Mouse (Mus musculus): Measurements from ENCODE around the gene Dnal4. TPM values are rescaled to one million over a fixed set of nuclear protein-coding genes. Genes with fewer than 3 reads are reported as not detected.

The Dnal4 gene
- polyA plus RNA-seq, 1 experiment from 2014 or later: 73.3 TPM

DNA sequence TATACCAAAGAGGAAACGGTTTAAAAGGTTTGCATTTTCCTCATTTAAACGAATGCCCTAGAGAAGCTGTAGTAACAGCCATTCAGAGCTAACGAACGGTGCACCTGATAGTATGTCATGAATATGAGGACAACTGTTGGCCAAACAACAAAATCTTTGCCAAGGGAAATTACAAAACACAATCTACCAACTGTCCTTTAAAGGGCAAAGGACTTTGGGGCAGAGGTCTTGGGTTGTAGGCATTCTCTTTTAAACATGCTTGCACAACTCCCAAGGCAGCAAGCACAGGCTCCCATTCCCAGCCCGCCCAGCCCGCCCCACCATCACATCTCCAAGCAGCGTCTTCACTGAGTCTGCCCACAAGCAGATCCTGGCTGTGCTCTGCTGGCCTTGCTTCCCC lies 46.1 kb downstream of the Dnal4 start:
- no peak for ATAC-seq (ENCODE audit: insufficient number of reproducible peaks, low FRiP score, low TSS enrichment, low read depth)
- Histone ChIP-seq H3K27me3 (no peaks in the 10 kb centered on the region), H3K4me2 (replicated peaks) (no peak overlapping the region), H3K4me1 (peaks cover 13% of the 10 kb centered on the region; the same call in 1 of the 2 replicates), H3K27ac (replicated peaks) (no peak overlapping the region), H3K9me3 (replicated peaks) (no peaks in the 10 kb centered on the region), H3K9ac (no peak overlapping the region), H3K36me3 (peaks cover 90% of the 10 kb centered on the region), H3K4me3 (replicated peaks) (no peak overlapping the region)
- WGBS: 84% methylated on average over 7 of the region's 7 CpGs

DNA sequence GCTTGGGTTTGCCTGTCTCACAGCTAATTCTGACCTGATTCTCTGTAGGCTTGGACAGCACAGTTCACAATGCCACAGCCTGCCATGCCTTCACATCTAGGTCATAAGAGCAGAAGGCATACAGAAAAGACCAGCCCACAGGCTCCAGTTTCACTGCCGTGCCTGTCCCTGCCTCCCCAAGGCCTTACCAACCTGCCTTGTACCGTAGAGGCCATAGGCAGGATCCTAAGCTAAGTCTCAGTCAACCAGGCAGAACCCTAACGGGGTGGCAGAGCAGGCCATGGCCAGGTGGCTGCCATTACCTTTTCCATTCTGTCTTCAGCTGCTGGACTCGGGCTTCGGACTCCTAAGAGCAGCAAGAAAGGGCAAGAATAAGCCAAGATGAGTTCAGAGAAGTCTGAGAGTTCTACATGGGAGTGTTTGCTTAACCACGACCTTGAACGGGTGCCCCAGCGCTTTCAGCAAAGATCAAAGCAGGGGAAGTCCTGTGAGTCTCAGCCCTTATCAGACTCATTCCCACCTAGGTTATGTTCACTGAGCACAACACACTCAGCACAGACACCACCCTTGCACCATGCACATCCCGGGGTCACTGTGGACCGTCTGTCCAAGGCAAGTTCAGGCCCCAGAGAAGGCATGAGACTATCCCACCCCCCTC lies 48.8 kb downstream of the Dnal4 start:
- Histone ChIP-seq H3K4me1 (0 out of 2 replicates have a peak, but pooled peaks cover 2% of the 10 kb centered on the region), H3K36me3 (peaks cover 85% of the 10 kb centered on the region), H3K27me3 (no peaks in the 10 kb centered on the region), H3K9me3 (replicated peaks) (no peaks in the 10 kb centered on the region), H3K4me3 (replicated peaks) (no peak overlapping the region), H3K27ac (replicated peaks) (no peak overlapping the region), H3K4me2 (replicated peaks) (no peak overlapping the region), H3K9ac (no peak overlapping the region)
- 91% methylated on average over 10 of the region's 10 CpGs for WGBS
- no peak for ATAC-seq (ENCODE audit: insufficient number of reproducible peaks, low FRiP score, low TSS enrichment, low read depth)

GRCm38 (mm10) chr15:79728311-79728710 lies 49.3 kb downstream of the Dnal4 start:
- no peak overlapping the region for H3K9ac ChIP-seq
- no peak overlapping the region for H3K27ac ChIP-seq (replicated peaks)
- no peak for ATAC-seq (ENCODE audit: insufficient number of reproducible peaks, low FRiP score, low TSS enrichment, low read depth)
- H3K4me1 ChIP-seq: 0 out of 2 replicates have a peak, but pooled peaks cover 2% of the 10 kb centered on the region
- H3K27me3 ChIP-seq: no peaks in the 10 kb centered on the region
- no peak overlapping the region for H3K4me2 ChIP-seq (replicated peaks)
- H3K36me3 ChIP-seq: peaks cover 82% of the 10 kb centered on the region
- H3K4me3 ChIP-seq (replicated peaks): no peak overlapping the region
- 60% methylated on average over 5 of the region's 5 CpGs for WGBS
- no peaks in the 10 kb centered on the region for H3K9me3 ChIP-seq (replicated peaks)

GRCm38 (mm10) chr15:79727840-79728239 lies 49.8 kb downstream of the Dnal4 start:
- no peaks in the 10 kb centered on the region for H3K27me3 ChIP-seq
- H3K9me3 ChIP-seq (replicated peaks): no peaks in the 10 kb centered on the region
- peaks cover 78% of the 10 kb centered on the region for H3K36me3 ChIP-seq
- H3K27ac ChIP-seq (replicated peaks): no peak overlapping the region
- ATAC-seq (ENCODE audit: insufficient number of reproducible peaks, low FRiP score, low TSS enrichment, low read depth): no peak
- no peak overlapping the region for H3K4me3 ChIP-seq (replicated peaks)
- no peak overlapping the region for H3K4me2 ChIP-seq (replicated peaks)
- WGBS: 87% methylated on average over 6 of the region's 6 CpGs
- H3K4me1 ChIP-seq: 0 out of 2 replicates have a peak, but pooled peaks cover 2% of the 10 kb centered on the region
- no peak overlapping the region for H3K9ac ChIP-seq

DNA sequence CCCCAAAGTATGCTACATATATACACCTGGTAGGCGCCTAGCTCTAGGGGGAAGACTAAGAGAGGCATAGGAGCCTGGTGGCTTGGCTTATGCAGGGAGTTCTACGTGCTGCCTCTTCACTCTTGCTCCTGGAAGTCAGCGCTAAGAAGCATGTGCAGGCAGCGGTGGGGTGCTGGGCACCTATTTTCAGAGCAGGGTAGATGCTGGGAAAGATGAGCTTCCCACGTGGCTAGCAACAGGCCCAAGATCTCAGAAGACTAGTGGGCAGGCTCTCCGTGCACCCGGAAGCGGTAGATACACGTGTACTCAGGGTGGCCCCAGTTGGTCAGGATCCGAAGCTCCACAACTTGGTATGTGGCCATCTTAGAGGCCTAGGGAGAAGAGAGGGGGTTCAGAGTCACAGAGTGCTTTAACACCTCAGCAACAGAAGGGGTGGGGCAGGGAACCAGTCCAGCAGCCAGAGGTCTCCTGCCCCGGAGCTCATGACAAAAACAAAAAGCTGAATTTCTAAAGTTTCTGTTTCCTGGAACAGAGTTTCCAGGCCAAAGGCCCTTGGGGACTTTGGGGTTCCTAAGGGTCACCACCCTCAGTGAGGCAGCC lies 52.4 kb downstream of the Dnal4 start:
- WGBS: 85% methylated on average over 11 of the region's 11 CpGs
- no peak overlapping the region for H3K4me3 ChIP-seq (replicated peaks)
- H3K27ac ChIP-seq (replicated peaks): no peak overlapping the region

GRCm38 (mm10) chr15:79723439-79723838 lies 54.2 kb downstream of the Dnal4 start:
- Histone ChIP-seq H3K9me3 (replicated peaks) (no peaks in the 10 kb centered on the region), H3K27me3 (no peaks in the 10 kb centered on the region), H3K4me2 (replicated peaks) (no peak overlapping the region), H3K36me3 (peaks cover 65% of the 10 kb centered on the region), H3K4me1 (0 out of 2 replicates have a peak, but pooled peaks cover 2% of the 10 kb centered on the region), H3K27ac (replicated peaks) (0 out of 2 replicates have a peak overlapping the region, but pooled peaks have one; percentile 48), H3K9ac (no peak overlapping the region), H3K4me3 (replicated peaks) (no peak overlapping the region)
- ATAC-seq (ENCODE audit: insufficient number of reproducible peaks, low FRiP score, low TSS enrichment, low read depth): no peak
- WGBS: 22% methylated on average over 1 of the region's 1 CpGs

More for the DNA sequence above, 52.4 kb downstream of the Dnal4 start:
- Histone ChIP-seq H3K27me3 (no peaks in the 10 kb centered on the region), H3K9ac (no peak overlapping the region), H3K9me3 (replicated peaks) (no peaks in the 10 kb centered on the region), H3K36me3 (peaks cover 63% of the 10 kb centered on the region), H3K4me1 (0 out of 2 replicates have a peak, but pooled peaks cover 2% of the 10 kb centered on the region), H3K4me2 (replicated peaks) (no peak overlapping the region)
- ATAC-seq (ENCODE audit: insufficient number of reproducible peaks, low FRiP score, low TSS enrichment, low read depth): no peak

GRCm38 (mm10) chr15:79720796-79721195 lies 56.9 kb downstream of the Dnal4 start:
- Histone ChIP-seq H3K9ac (no peak overlapping the region), H3K4me3 (replicated peaks) (no peak overlapping the region)

GRCm38 (mm10) chr15:79720267-79720666 lies 57.4 kb downstream of the Dnal4 start:
- H3K9me3 ChIP-seq (replicated peaks): no peaks in the 10 kb centered on the region
- H3K27me3 ChIP-seq: no peaks in the 10 kb centered on the region
- no peak for ATAC-seq (ENCODE audit: insufficient number of reproducible peaks, low FRiP score, low TSS enrichment, low read depth)
- no peak overlapping the region for H3K9ac ChIP-seq
- 0 out of 2 replicates have a peak, but pooled peaks cover 2% of the 10 kb centered on the region for H3K4me1 ChIP-seq
- no peak overlapping the region for H3K4me3 ChIP-seq (replicated peaks)
- 89% methylated on average over 8 of the region's 8 CpGs for WGBS
- no peak overlapping the region for H3K27ac ChIP-seq (replicated peaks)
- H3K36me3 ChIP-seq: peaks cover 66% of the 10 kb centered on the region
- H3K4me2 ChIP-seq (replicated peaks): no peak overlapping the region

More at GRCm38 (mm10) chr15:79720796-79721195, 56.9 kb downstream of the Dnal4 start:
- H3K27me3 ChIP-seq: no peaks in the 10 kb centered on the region
- no peak overlapping the region for H3K4me2 ChIP-seq (replicated peaks)
- peaks cover 64% of the 10 kb centered on the region for H3K36me3 ChIP-seq
- 0 out of 2 replicates have a peak, but pooled peaks cover 2% of the 10 kb centered on the region for H3K4me1 ChIP-seq
- WGBS: 69% methylated on average over 4 of the region's 4 CpGs
- ATAC-seq (ENCODE audit: insufficient number of reproducible peaks, low FRiP score, low TSS enrichment, low read depth): no peak
- H3K9me3 ChIP-seq (replicated peaks): no peaks in the 10 kb centered on the region
- 0 out of 2 replicates have a peak overlapping the region, but pooled peaks have one; percentile 22 for H3K27ac ChIP-seq (replicated peaks)

GRCm38 (mm10) chr15:79716710-79717109 lies 60.9 kb downstream of the Dnal4 start:
- 85% methylated on average over 6 of the region's 6 CpGs for WGBS
- H3K4me2 ChIP-seq (replicated peaks): no peak overlapping the region
- ATAC-seq (ENCODE audit: insufficient number of reproducible peaks, low FRiP score, low TSS enrichment, low read depth): no peak
- H3K4me1 ChIP-seq: no peaks in the 10 kb centered on the region
- no peak overlapping the region for H3K27ac ChIP-seq (replicated peaks)
- no peak overlapping the region for H3K9ac ChIP-seq
- H3K4me3 ChIP-seq (replicated peaks): no peak overlapping the region
- peaks cover 86% of the 10 kb centered on the region for H3K36me3 ChIP-seq
- no peaks in the 10 kb centered on the region for H3K9me3 ChIP-seq (replicated peaks)
- no peaks in the 10 kb centered on the region for H3K27me3 ChIP-seq

DNA sequence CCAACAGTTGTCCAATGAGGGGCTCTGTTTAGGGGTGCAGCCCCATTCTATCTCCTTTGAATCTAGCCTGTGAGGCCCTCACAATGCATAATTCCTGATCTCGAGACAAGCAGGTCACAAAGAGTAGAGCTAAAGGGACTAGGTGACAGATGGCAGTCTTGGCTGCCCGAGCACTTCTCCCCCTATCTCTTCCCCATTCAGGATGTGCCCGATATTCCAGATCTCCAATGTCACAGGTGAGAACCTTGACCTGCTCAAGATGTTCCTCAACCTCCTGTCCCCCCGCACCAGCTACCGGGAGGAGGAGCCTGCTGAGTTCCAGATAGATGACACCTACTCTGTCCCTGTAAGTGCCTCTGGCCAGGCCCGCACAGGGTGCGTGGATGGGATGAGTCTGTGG lies 62.0 kb downstream of the Dnal4 start:
- no peaks in the 10 kb centered on the region for H3K9me3 ChIP-seq (replicated peaks)
- no peaks in the 10 kb centered on the region for H3K27me3 ChIP-seq
- H3K4me2 ChIP-seq (replicated peaks): no peak overlapping the region
- H3K4me1 ChIP-seq: no peaks in the 10 kb centered on the region
- WGBS: 89% methylated on average over 7 of the region's 7 CpGs
- no peak overlapping the region for H3K9ac ChIP-seq
- H3K4me3 ChIP-seq (replicated peaks): no peak overlapping the region
- peaks cover 94% of the 10 kb centered on the region for H3K36me3 ChIP-seq
- ATAC-seq (ENCODE audit: insufficient number of reproducible peaks, low FRiP score, low TSS enrichment, low read depth): no peak
- no peak overlapping the region for H3K27ac ChIP-seq (replicated peaks)

Data from embryonic facial prominence, embryonic 15.5 days (tissue).